Mouse (Mus musculus) adrenal gland, adult 8-10 months (tissue): ENCODE data around the gene Pgc. TPM values are rescaled to one million over a fixed set of nuclear protein-coding genes. Genes with fewer than 3 reads are reported as not detected.

Experiments
- total RNA-seq, 4 experiments: library from RNA; stranded (reverse); gene quantifications; 2 replicates each; pipeline ENCODE4 v1.2.4; 2022

The Pgc gene
- total RNA-seq, 4 experiments from 2014 or later, result not detected

Other genes with a start within 250 kb of the Pgc start
- 10 to 100 TPM; 22.8 to 29.9 (median 25.9) TPM for gene Taf8, start 224.6 kb upstream of the Pgc start, total RNA-seq
- 100 to 1,000 TPM; 350 to 623 (median 446) TPM for gene Ccnd3, start 221.8 kb upstream of the Pgc start, total RNA-seq
- gene Bysl, start 115.3 kb upstream of the Pgc start, total RNA-seq, result 10 to 100 TPM; 17.0 to 18.6 (median 17.9) TPM
- 10 to 100 TPM; 42.6 to 53.7 (median 48.3) TPM for gene Med20, start 115.3 kb upstream of the Pgc start, total RNA-seq
- 1 to 10 TPM; 3.5 to 6.0 (median 5.1) TPM for gene Gm20517, start 115.3 kb upstream of the Pgc start, total RNA-seq
- gene Usp49, start 96.2 kb upstream of the Pgc start, total RNA-seq, result 10 to 100 TPM in 1 of 4 experiments, 1 to 10 TPM in 3; 4.1 to 11.1 (median 6.8) TPM
- gene Tomm6, start 38.5 kb upstream of the Pgc start, total RNA-seq, result 100 to 1,000 TPM; 166 to 270 (median 207) TPM
- gene Frs3, start 37.8 kb upstream of the Pgc start, total RNA-seq, result 10 to 100 TPM in 1 of 4 experiments, 1 to 10 TPM in 3; 3.9 to 10.5 (median 8.6) TPM
- gene Gm21981, start 32.4 kb upstream of the Pgc start, total RNA-seq, result 1 to 10 TPM in 3 of 4 experiments, under 1 TPM in 1; 0.67 to 2.2 (median 1.8) TPM
- 1 to 10 TPM; 2.4 to 4.5 (median 3.1) TPM for gene Prickle4, start 32.1 kb upstream of the Pgc start, total RNA-seq
- gene Tfeb, start 10.2 kb downstream of the Pgc start, total RNA-seq, result 10 to 100 TPM; 17.3 to 32.1 (median 24.2) TPM
- gene Mdfi, start 107.8 kb downstream of the Pgc start, total RNA-seq, result 1 to 10 TPM; 1.2 to 3.3 (median 1.6) TPM
- gene Foxp4, start 197.8 kb downstream of the Pgc start, total RNA-seq, result 10 to 100 TPM; 21.5 to 39.2 (median 31.0) TPM